Mouse (Mus musculus) cerebellum, adult 2 months (tissue): Measurements from ENCODE around the gene Egfl8.

Experiments used
- CTCF ChIP-seq: fragments of 200-500 bp; IDR thresholded peaks from 2 replicates; pipeline ENCODE4 v1.5.1; 2011; ENCODE audit warnings: low read depth, mild to moderate bottlenecking, control low read depth, low read length, moderate library complexity, borderline replicate concordance; ENCODE audit not compliant: insufficient read depth
- POLR2A ChIP-seq: fragments of 200-500 bp; IDR thresholded peaks from 2 replicates; pipeline ENCODE4 v1.6.1; 2011; ENCODE audit warnings: low read length, control low read depth, borderline replicate concordance; ENCODE audit not compliant: insufficient read depth

GRCm38 (mm10) chr17:34613830-34614229, 1.9 kb downstream of the Egfl8 start:
- TF ChIP-seq CTCF: no peak
- TF ChIP-seq POLR2A: no peak
